Mouse (Mus musculus): ENCODE measurements at regions not wholly inside any gene's neighbourhood (a gene's known extent, or its start where the extent isn't known, plus 50 kb on each side); places are given as distances from the start of the nearest gene placed in this dataset.

DNA sequence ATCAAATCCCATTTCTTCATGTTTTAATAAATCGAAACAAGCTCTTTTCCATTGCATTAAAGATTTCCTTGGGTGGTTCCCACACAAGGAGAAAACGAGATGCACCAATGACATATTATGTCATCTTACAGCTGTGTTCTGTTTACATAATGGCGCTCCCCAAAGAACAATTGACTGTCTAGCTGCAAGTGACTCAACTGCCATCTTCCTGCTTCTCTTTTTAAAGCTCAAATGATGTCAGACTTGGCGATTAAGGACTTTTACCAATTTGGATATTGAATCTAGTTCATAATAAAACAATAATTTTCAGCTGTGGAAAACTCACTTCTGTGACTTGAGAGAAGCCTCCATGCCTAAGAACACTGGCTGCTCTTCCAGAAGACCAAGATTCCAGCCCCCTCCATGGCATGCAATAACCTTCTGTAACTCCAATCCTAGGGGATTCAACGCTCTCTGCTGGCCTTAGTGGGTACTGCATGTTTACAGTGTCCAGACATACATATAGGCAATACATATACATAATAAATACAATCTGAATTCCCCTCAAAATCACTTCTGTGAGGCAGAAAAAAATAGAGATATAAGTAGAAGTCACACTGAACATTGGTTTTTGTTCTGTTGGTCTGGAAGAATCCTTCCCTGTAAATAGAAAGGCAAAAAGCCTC is 318.7 kb downstream of the Rnd3 start:
- no peak for DNase-seq

DNA sequence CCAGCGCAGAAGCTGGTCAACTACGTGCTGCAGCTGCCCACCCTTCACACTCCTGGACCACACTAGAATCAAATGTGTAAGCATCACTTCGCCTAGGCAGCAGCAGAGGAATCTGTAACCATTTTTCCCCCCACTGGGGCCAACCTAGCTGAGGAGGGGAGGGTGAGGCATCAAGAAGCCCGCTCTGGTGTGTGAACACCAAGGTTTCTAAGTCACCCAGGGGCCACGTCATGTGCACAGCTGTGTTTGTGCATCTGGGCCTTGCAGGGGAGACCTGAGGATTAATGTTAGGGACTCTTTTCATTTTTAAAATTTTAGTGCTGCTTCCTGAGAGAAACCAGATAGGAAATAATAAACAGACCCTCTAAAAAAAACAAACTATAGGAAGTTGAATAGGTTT is 321.8 kb downstream of the Rnd3 start:
- no peak for DNase-seq

DNA sequence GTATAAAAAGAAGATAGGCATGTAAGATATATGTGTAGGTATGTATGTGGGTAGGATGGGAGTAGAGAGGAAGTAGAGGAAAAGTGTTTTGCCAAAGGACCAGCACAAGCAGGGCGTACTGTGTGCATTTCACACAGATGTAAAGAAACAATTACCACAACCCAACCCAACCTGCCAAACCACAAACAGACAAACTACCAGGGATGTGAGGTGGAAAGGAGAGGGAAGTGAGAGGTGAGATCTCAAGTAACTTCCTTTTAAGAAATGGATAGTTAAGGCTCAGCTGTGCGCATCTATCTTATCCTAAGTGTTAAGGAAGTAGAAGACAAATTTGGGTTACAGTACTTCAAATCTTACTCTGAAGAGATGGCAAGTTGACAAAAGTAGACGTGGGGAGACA is 322.4 kb downstream of the Rnd3 start:
- DNase-seq, result no peak

DNA sequence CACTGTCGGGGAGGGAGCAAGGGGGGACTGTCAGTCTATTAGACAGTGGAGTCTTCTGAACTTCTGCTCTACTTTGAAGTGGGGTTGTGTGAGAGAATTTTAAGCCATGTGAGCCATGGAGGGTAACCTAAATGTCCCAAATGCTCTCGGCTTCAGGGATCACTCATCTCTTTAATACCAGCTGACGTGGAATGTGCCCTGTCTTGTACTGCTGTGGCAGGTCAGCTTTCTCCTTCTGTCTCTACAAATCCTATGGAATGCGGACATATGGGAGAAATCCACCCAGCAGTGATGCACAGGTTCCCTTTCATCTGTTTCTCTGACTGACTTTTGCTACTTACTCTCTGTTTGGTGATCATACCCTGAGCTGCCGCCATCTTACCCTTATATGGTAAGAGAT is 323.3 kb downstream of the Rnd3 start:
- DNase-seq, result no peak

DNA sequence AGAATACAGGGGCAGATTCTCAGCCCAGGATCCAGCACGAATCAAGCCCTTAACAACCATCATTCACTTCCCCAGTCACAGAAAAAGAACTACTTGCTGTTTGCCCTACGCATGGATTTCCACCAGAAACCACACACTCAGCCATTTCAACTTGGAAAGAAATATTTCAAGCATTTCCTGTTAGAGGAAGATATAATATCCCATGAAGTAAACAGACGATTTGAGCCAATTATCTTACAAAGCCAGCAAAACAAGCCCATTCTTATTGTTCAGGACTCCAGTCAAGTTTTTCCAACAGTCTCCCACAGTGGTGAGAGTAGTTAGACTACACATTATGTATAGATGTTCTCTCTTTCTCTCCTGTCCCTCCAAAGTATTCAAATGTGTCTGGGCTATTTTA is 324.1 kb downstream of the Rnd3 start:
- no peak for DNase-seq

DNA sequence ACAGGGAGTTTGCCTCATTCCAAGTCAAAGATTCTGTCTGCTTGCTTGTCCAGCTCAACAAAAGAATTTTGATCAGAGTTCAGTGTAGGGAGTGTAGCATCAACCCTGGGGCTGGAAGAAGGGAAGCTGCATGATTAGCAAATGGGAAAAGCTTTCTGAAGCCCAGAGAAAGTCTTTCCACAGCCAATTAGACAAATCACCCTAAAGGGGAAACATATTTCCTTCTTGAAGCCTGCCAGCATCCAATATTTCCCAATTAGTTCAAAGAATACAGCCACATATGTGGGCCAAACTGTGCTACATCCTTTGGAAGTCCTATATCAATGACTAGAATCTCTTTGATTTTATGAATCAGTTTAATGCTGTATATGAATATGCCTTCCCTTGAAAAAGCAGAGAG is 326.2 kb downstream of the Rnd3 start:
- DNase-seq, result no peak

DNA sequence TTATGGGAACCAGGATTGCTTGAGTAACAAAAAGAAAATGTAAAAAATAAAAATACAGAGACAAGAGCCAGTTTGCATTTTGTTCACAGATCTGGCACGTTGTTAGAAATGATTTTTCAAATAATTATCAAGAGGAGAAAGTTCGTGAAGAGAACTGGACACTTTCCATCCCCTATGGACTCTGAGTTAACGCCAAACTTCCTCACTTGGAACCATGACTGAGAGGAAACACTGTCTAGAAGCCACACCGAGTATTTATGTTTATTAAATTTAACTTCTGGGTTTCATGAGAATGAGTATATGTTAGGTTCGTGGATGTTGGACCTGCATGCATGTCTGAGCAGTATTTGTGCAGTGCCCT is 329.6 kb downstream of the Rnd3 start:
- DNase-seq, result no peak

DNA sequence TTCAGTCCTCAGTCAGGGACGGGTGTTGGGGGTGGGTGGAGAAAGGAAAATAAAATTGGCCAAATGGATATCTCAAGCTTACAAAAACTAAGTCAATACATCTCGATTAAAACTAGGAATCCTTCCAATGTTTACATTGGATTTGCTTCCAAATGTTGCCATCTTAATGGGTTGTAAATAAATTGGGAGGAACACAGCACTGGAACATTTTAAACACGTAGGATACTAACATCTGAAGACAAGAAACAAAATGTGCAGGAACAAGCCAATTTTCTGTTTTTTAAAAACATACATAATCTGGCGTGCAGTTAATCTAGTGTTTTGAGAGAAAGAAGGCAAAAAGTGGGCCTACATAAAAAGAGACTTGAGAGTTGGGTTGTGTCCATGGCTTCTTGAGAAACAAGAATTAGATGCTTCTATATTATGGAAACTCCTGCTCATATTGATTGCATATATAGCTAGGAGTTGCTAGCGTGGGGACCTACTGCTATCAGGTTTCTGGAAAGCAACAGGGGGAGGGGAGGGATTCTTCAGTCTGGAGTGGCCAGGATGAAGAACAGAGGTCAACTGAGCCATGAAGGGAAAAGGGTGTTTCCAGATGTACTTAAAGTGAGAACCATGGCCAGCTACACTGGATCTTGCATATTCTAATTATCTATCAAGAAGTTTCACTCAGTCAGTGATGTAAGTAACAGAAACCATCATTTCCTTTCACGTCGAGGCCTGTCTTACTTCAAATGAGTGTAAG is 330.2 kb downstream of the Rnd3 start:
- DNase-seq, result no peak

DNA sequence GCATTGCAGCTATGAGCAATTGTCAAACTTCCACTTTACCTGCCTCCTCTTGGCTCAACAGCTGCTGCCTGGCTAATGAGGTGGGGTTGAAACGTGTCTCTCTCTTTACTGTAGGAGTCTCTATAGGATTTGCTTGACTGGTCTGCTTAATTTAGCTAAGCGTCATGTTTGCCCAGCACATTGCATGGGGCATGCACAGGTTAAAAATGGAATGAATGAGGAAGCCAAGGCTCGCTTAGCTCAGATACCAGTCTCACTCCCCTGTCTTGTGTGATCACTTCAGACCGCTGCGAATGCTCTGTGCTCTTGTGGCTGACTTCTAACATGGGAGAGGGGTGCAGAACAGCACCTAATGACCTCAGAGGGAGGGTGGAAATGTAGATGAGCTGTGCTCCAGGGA is 332.5 kb downstream of the Rnd3 start:
- DNase-seq, result no peak

DNA sequence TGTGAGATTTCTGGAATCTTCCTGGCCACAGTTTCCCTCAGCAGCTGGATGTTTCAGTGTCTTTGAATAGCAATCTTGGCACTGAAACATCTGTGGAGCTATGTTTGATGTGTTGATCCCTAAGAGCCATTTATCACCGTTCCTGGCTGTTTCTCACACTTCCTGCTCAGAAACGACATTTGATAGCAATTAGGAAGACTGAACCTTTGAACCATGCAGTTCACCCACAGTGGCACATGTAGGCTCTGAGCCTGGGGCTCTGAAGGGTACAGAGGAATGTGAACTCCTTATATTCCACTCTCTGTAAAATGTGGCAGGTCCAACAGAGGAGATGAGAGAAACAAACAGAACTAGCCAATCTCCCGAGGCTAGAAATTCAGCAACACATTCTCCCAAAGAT is 333.4 kb downstream of the Rnd3 start:
- no peak for DNase-seq

DNA sequence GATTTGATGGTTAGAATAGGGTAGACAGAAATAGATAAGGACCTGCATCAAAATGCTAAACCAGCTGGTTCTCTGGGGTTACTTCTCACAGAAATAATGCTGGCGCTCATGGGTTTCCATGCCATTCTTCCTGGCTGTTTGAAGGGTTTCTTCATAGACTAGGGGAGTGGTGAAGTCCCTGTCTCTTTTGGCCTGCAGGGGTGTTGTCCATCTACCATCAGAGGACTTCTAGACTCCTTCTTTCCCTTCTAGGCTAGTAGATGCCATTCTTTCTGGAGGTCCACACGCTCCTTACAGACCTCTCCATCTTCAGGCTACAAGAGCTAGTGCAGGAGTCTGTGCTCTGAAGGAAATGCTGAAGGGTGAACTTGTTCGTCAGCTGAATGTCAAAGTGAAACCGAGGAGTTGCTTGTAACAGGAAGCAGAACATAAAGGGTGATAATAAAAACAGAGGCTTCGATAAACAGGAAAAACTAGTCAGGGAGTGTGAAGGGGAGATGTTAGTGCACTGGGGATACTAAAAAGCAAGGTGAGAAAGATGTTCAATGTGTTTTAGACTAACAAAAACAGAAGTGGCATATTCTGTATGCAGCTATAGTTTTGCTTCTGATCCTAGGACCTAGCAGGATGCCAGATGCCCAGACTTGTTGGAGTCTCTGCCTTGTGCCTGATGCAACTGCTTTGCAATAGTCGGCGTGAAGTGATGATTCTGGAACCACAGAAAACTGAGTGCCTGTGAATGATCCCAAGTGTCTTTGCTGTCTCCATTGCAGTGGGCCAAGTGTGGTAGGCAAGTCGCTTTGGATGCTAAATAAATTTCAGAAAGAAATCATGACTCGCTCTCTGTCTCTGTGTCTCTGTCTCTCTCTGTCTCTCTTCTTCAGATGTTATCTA is 335.1 kb downstream of the Rnd3 start:
- DNase-seq, result no peak

DNA sequence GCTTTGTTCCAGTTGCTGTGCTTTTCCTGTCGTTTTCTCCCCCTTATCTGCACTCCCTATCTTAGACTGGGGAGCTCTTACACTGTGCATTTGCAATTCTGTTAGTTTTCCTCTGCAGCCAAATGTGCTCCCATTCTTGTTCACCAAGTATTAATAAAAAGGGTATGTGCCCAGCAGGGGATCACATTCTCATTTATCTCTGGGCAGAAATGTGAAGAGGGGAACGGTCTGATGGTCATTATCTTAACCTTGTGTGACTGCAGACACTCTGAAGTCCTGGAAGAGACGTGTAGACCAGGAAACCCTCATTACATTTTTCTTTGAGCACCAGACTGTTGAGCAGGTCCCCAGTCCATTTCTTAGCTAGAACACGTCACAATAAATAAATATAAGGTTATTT is 336.6 kb downstream of the Rnd3 start:
- DNase-seq, result no peak

DNA sequence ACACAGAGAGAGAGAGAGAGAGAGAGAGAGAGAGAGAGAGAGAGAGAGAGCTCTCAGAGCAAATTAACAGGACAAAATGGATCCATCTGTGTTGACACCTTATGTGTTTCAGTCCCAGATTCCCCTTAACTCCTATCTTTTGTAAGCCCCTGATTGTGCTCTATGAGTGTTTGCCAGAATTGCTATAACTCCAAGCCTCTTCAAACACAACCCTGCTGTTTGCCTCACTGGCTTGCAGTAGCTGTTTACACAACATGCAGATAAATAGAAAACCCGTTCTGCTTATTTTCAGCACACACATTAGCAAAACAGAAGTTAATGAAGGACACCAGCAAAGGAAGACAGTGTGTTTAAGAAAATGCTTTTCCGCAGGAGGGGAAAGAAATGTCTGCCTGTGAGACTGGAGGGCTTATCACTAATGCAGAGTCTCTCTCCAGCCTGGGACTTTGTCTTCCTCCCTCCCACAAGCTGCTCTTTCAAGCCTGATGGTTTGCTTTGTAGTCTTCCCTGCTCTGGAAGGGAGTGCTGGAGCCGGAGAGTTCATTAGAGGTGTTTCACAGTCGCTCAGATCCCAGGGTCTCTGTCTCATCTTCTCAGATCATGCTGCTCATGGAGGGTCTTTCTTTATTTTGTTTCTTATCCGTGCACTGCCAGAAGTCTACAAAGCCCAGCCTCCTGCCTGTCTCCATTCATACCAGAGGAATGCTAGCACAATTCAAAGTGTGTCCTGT is 338.4 kb downstream of the Rnd3 start:
- no peak for DNase-seq

DNA sequence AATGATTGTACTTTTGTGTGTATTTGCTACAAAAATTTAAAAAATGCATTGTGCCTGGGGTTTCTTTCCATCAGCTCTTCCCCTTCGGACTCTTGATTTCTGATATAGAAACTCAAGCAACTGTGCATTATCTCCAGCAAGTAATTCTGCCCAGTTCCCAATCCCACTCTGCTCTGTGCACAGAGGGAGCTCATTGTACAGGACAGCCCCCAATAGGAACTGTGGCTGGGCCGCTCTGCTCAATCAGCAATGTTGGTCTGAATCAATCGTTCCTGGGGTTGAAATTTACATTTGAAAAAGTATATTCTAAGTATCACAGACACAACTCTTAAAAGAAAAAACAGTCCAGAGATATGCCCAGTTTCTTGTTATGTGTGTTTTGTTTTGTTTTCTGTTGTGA is 339.1 kb downstream of the Rnd3 start:
- no peak for DNase-seq

DNA sequence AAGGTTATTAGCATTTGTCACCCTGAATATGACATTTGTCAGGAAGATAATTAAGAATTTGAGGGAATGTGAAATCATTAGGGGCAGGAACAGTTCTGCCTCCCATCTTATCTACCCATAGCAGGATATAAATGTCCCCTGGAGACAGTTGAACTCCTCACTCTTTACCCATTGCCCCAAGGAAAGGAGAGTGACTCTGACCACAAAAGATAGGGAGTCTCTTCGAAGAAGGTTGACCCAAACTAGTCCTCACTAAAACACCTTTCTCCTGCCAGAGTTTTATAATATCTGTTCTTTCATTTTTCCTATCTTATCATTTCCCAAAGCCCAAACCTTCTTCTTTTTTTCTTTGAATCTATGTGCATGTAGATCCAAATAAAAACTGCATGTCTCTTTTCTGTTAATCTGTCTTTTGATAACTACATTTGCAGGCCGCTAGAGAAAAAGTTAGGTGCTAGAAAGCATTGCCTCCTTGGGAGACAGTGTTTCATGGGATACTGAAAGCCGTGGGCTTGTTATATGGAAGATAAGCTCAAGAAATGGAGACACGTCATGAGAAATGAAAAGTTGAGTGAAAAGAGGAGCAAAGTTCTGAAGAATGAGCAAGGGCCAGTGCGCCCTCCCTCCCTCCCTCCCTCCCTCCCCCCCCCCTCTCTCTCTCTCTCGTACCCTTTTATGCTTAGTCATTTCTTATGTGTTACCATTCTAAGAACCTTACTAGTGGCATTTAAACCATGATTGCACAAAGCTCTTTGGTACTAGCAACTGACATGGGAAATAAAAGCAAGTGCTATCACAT is 341.6 kb downstream of the Rnd3 start:
- DNase-seq, result no peak

DNA sequence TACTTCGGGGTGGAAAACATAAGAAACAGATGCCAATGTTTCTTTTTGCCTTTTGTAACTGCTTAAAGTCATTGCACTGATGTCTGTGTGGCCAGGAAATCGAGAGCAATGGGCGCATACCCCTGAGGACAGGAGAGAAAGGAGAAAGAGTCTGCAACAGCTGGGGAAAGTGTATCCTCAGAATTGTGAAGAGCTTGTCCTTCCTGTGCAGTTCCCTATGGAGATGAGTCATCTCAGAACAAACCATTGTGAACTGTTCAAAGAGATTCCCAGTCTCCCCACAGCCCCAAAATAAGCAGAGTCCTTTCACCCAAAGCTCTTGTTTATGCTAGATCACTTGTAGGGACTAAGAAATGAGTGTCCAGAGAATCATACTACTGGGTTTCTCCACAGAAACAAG is 343.3 kb downstream of the Rnd3 start:
- no peak for DNase-seq

DNA sequence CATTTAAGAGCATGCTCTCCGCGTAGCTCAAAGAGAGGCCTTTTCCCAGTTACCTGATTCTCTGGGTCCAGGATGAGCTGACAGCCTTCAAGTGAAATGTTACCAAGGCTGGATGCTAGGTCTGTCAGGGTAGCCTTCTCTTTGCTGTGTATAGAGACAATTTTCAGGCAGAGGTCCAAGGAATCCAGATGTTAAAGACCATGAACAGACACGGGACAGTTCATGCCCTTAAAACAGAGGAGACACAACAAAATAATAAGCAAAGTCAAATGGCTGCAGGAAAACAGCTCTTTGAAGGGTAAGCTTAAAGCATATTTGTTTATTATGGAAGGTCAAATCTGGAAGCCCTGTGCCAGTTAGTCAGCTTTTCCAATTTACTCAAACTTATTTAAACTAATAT is 352.8 kb downstream of the Rnd3 start:
- no peak for DNase-seq

DNA sequence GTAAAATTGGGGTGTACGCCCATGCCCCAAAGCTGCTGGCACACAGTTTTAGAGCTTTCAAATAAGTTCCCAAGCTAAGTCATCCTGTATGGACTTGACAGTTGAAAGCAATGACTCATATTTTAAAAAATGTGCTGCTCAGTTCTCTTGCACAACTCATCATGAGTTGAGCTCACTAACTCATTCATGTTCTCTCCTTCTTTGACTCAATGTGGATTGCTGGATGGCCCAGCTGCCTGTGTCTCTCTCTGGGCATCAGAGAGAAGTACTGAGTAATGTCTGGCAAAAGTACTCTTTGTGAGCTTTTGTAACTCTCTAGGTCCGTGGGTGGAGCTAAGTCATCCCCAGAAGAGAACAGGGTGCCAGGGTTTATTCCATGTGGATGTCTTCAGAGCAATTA is 355.3 kb downstream of the Rnd3 start:
- no peak for DNase-seq

DNA sequence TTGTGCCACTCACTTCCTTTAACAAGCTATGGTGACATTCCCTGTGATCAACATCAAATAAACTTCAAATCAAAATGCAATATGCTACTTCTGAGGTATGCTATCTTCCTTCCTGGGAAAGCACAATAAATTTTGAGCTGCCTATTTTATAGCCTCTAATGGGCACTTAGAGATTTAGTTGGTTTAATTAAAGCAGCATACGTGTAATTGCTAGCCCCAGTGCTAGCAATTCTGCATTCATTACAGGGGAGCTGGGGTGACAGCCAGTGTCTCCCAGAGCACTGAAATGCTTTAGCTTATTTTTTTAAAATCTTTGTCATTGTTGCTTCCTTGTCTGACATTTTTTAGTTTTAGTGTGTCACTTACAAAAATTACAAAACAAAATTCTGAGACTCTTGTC is 355.8 kb downstream of the Rnd3 start:
- DNase-seq, result no peak

DNA sequence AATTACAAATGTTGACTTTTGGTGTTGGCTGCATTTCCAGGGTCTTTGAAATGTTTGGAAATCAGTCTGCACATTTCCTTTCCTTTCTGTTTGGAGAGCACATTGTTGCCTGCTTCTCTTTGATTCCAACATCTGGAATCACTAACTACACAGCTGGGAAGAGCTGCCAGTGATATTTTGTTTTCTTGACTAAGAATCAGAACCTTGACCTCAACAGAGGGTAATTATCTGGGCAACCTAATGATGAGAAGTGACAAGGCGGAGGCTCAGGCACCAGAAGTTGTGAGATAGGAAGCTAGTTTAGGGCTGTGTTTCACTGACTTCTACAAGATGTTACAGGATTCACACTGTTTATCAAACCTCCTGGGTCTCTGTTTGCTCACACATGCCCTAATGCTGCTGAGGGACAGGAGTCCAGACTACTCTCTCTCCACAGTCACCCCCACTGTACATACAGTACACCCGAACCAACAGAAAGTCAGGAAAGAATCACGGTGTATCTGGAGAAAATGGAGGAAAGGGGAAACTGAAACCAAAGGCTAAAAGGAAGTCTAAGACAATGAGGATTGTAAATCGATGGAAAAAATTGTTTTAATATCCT is 359.8 kb downstream of the Rnd3 start:
- no peak for DNase-seq

DNA sequence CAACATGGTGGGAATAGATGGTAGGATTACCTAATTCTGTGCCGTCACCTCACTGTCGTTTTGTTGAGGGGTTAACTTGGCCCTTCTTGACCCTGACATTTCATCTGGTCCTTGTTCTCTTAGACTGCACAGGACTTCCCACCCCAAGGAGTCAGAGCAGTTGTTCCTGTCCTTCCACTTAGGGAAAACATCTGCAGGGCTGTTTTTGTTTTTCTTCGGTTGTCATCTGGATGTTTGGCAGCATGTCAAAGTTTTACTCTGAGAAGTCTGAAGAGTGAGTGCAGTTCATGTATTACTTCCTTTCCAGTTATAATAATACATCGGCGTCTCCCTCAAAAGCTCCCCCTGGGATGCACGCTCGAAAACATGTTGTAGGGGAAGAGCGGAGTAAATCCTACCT is 376.8 kb downstream of the Rnd3 start:
- DNase-seq, result no peak

DNA sequence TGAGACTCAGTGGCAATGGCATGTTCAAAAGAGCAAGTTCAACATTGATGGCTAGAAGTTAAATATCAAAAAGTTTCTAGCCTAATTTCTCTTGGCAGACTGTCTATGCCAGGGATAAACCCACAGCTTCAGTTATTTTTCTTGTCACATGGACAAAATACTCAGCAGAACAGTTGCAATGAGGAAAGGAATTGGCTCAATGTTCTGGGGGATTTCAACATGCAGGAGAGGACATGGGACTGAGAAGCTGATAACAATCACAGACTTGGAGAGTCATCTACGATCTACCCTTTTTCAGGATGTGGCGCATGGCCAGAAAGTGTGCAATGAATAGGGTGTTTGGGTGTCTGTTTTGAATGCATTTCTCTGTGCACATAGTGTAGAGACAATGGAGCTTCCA is 389.9 kb downstream of the Rnd3 start:
- no peak for DNase-seq

Data from layer of hippocampus, postnatal 36 days (tissue).